Mouse (Mus musculus) heart, postnatal 10 days (tissue): Measurements from ENCODE around the gene Acsm2. TPM values are rescaled to one million over a fixed set of nuclear protein-coding genes. Genes with fewer than 3 reads are reported as not detected.

Source experiments
- DNase-seq, 2 experiments: peaks; one replicate each; pipeline ENCODE4 v3.0.0; 2021
- intact Hi-C: fragments of 180-260 bp; cut with DNase I; formaldehyde crosslinking; loops from one replicate; pipeline ENCODE4 v1.15.1; 2025
- total RNA-seq, 2 experiments: library from RNA; stranded (reverse); gene quantifications; 2 replicates each; pipeline ENCODE4 v1.2.3; 2021

The Acsm2 gene
- total RNA-seq, result not detected

GRCm38 (mm10) chr7:119554040-119554439 is at the start of gene Acsm2:
TSS of gene Acsm2 (plus strand) at chr7:119554340.
- DNase-seq, result no peak
- intact Hi-C loops, result no loop called here

- intact Hi-C loops, result loop anchor here (10.0 kb wide), 3 partner anchors 164 to 746 kb away; no protein-coding TSS in a partner anchor
- DNase-seq, result no peak
These were observed 43.0 kb upstream of the Acsm2 start for GRCm38 (mm10) chr7:119511143-119511542.

DNA sequence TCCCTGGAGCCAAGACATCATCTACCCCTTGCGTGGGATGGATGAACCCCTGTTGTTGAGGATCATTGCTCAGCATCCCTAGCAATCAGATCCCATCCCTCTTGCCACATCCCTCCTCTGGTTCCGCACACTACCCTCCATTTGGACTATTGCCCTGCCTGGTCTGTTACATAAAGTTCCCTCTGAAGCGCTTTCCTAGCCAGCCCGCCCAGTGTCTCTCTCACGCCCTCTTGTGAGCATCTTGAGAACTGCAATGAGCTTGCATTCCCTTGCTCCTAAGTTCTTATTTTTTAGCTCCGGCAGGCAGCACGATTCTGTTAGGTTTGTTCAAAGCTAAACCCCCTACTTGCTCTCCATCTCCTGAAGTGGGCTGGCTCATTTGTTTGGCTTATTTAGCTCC is 41.1 kb upstream of the Acsm2 start:
- intact Hi-C loops, result loop anchor here (10.0 kb wide), 3 partner anchors 162 to 748 kb away; no protein-coding TSS in a partner anchor
- DNase-seq, result peak in 1 of 2 experiments; percentile 26

DNA sequence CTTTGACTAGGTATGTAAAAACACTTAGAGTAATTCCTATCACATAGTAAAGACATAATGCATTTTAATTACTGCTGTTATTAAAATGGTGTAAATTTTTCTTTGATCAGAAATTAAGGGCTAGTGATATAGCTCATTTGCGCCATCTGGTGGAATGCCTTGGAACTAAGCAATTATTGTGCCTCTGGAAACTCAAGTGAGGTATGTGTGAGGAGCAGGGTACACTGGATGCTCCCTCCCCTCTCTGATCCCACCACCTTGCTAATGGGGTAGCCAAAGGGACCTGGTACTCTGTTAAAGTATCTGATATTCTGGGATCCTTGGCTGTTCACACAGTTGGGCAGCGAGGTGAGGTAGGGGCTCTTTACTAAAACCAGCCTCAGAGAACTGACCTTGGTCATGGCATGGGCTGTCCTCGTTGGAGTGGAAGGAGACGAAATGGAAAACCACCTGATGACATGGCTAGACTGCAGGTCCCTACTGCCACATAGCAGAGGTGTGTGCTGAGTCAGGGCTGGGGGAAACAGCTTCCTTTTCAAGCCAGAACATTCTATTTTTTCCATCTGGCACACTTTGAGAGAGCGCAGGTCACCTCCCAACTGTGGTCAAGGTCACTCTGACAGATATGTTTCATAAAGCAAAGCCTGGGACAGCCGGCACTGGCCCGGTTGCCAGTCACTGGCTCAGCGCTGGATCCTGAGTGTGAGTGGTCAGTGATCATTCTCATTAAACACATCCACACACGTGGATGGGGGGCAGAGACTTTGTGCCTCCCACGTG is 38.5 kb upstream of the Acsm2 start:
- peak; percentile 25 to 62 for DNase-seq
- intact Hi-C loops, result loop anchor here (10.0 kb wide), 3 partner anchors 159 to 751 kb away; no protein-coding TSS in a partner anchor

DNA sequence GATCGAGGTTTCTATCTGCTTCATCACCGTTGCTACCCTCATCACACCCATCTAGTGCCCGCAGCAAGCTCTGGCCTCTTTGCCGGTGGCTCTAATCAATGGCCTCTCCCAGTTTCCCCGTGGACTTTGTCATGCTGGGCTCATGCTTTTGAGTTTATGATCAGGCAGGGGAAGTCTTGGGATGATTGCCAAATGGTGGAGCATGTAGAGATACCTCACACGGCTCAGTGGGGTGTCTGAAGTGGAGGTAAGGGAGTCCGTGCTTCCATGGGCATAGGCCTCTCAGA is 37.9 kb upstream of the Acsm2 start:
- intact Hi-C loops, result loop anchor here (10.0 kb wide), 3 partner anchors 159 to 751 kb away; no protein-coding TSS in a partner anchor
- DNase-seq, result no peak

GRCm38 (mm10) chr7:119519163-119519562 is 35.0 kb upstream of the Acsm2 start, which contains the start of gene Acsm5:
TSS of gene Acsm5 (plus strand) at chr7:119519463.
- intact Hi-C loops, result loop anchor here (10.0 kb wide), 3 partner anchors 156 to 754 kb away; no protein-coding TSS in a partner anchor
- no peak for DNase-seq

DNA sequence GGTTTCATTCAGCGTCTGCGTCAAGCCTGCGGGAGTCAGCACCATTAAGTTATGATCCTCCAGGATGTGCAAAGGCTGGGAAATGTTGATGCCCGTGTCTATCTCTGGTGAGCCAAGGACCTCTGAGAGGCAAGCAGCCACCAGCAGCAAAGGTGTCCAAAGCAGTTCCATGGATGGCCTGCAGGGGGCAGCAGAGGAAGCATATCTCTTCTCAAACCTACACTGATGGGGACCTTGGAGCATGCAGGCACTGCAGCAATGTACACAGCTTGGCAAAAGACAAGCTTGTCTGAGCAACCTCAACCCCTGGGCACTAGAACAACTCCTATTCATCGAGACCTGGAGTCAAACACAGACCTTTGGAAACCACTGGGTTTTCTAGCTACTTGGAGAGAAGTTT is 34.5 kb upstream of the Acsm2 start:
- peak; percentile 57 to 73 for DNase-seq
- intact Hi-C loops, result loop anchor here (10.0 kb wide), 3 partner anchors 155 to 755 kb away; no protein-coding TSS in a partner anchor

DNA sequence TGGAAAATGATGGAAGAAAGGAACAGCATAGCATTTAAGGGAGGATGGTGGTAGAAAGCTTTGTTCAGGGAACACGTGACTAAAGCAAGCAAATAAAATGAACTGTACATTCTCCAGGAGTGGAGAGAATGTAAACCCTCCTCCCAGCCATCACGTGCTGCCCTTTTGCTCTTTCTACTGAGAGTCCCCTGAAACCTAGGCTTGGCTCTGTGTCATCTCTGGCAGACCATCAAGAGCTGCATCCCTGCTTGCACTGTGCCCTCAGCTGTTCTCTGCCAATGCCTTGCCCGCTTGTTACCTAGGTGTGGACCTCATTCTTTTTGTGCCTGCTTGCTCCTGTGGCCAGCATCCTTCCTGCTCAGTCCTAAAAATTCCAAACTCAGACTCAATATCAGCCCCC is 32.3 kb upstream of the Acsm2 start:
- DNase-seq, result no peak

GRCm38 (mm10) chr7:119522385-119522784 is 31.8 kb upstream of the Acsm2 start:
- no peak for DNase-seq
- intact Hi-C loops, result no loop called here

More for the DNA sequence above, 32.3 kb upstream of the Acsm2 start:
- intact Hi-C loops, result no loop called here

GRCm38 (mm10) chr7:119523389-119523788 is 30.8 kb upstream of the Acsm2 start, which contains the start of gene Pdilt:
TSS of gene Pdilt (minus strand) at chr7:119523489.
- DNase-seq, result no peak
- intact Hi-C loops, result no loop called here

DNA sequence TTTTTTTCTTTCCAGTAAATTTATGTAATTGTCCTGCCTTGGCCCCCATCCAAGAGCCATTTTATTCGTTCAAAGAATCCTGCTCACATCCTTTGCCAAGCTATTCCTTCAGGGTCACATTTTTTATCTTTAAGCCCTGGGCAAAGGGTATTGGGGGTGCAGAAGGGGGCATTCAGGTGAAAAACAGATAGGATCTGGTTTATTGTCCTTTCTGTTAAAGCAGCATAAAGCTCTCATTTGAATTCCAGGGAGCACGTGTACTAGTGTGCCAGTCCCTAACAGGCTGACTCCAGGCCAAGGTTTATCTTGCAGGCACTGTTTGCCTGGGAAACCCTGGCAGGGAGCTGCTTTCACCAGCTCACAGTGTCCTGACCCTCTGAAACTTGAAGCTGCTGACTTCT is 28.3 kb upstream of the Acsm2 start:
- DNase-seq, result peak; percentile 60 to 71
- intact Hi-C loops, result no loop called here

- DNase-seq, result no peak
- intact Hi-C loops, result no loop called here
These were observed 27.7 kb upstream of the Acsm2 start for GRCm38 (mm10) chr7:119526486-119526885.

DNA sequence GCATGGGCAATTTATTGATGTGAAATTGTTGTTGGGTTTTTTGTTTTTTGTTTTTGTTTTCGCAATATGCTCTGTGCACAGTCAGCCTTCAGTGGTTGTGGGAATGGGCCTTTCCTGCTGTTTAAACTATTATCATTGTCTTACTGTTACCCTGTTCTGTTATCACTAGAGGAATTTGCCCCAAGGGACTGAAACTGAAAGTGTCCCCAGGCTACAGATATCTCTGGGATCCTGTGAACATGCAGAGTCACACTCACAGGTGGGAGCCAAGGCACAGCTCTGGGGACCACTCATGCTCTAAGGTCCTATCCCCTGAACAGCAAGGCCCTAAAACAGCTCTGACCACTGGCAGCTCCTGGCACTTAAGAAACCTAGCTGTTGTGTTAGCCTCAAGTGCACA is 27.0 kb upstream of the Acsm2 start:
- intact Hi-C loops, result no loop called here

DNA sequence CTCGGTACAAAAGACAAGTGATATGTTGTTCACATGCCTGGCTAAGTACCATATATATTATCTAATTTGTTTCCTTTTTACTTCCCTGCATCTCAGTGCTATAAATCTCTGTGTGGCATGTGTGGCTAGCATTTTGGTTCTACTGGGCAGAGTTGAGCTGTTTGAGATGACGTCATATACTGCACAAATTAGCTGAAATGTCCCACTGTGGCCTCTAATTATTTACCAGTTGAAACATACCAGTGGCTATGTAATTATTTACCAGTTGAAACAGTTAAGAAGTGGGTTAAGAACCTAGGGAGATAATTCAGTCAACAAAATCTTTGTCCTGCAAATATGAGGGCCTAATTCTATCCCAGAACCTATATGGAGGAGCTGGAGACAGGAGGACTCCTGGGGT is 26.6 kb upstream of the Acsm2 start:
- intact Hi-C loops, result no loop called here
- no peak for DNase-seq

More for the DNA sequence above, 27.0 kb upstream of the Acsm2 start:
- no peak for DNase-seq

GRCm38 (mm10) chr7:119528617-119529016 is 25.5 kb upstream of the Acsm2 start:
- intact Hi-C loops, result no loop called here
- DNase-seq, result no peak

DNA sequence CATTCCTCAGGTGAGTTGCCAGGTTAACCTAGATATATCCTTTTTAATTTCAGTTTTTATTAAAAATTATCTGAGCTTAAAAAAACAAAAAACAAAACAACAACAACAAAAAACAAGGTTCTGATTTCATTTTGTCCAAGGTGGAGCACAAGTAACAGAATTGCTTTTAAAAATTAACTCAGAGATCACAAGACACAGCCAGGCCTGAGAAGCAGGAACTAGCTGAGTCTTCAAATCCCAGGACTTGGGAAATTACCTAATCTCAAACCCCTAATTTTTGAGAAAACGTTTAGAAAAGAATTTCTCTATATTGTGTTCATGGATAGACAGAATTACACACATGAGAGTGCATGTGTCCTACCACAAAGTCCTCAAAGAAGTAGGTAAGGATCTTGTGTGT is 21.2 kb upstream of the Acsm2 start:
- intact Hi-C loops, result no loop called here
- no peak for DNase-seq

DNA sequence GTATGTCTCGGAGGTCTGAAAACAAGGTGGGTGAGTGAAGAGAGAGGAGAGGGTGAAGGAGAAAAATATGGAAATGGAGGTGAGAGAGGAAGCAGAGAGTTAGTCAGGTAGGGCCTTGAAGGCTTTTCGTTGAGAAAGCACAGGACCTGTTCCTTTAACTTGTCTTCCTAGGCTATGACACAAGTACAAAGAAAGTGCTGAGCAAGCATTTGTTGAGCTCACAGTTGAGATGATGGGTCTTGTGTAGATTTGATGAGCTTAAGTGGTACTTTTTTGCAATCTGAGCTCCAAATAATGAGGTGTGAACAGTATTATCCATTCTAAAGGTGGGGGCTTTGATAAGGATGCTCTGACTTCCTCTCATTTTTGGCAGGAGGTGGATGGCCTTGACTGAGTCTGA is 19.8 kb upstream of the Acsm2 start:
- intact Hi-C loops, result no loop called here
- DNase-seq, result no peak

DNA sequence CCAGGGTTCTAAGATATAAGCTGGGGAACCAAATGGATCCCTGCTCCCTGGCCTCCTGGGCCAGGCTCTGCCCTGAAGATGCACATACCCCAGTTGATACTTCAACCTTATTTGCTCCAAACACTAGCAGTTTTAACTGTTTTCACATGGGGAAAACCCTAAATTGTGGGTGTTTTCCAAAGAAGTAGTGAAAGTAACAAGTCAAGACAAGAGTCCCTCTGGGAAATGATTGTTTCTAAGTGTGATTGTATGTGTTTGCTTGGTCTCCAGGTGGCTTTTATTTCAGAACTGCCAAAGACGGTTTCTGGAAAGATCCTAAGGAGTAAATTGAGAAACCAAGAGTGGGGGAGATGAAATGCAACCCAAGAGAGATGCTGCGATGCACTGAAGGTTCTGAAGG is 11.7 kb upstream of the Acsm2 start:
- DNase-seq, result no peak
- intact Hi-C loops, result no loop called here

DNA sequence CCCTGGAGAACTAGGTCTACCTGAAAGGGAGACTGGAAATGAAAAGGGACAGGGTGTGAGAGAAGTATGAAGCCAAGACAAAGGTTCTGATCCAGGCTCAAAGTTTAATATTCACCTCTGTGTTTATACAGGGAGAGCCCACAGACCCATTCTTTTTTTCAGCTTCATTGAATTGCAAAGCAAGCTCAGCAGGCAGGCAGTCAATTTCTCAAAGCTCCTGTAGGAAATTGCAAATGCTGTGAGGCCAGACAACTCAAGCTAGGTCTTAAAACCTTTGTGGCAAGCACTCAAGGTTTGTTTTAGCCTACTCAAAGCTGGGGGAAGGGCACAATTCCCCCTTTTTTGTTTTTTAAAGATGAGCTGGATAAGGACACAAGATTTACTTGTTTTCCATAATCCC is 8.6 kb upstream of the Acsm2 start:
- intact Hi-C loops, result no loop called here
- no peak for DNase-seq

- no peak for DNase-seq
- intact Hi-C loops, result no loop called here
These were observed 3.5 kb upstream of the Acsm2 start for GRCm38 (mm10) chr7:119550471-119551222.

GRCm38 (mm10) chr7:119559789-119560451 is 5.8 kb downstream of the Acsm2 start:
- intact Hi-C loops, result no loop called here
- no peak for DNase-seq
